Mouse (Mus musculus): ENCODE data around the gene Zbtb20.

The Zbtb20 gene

DNA sequence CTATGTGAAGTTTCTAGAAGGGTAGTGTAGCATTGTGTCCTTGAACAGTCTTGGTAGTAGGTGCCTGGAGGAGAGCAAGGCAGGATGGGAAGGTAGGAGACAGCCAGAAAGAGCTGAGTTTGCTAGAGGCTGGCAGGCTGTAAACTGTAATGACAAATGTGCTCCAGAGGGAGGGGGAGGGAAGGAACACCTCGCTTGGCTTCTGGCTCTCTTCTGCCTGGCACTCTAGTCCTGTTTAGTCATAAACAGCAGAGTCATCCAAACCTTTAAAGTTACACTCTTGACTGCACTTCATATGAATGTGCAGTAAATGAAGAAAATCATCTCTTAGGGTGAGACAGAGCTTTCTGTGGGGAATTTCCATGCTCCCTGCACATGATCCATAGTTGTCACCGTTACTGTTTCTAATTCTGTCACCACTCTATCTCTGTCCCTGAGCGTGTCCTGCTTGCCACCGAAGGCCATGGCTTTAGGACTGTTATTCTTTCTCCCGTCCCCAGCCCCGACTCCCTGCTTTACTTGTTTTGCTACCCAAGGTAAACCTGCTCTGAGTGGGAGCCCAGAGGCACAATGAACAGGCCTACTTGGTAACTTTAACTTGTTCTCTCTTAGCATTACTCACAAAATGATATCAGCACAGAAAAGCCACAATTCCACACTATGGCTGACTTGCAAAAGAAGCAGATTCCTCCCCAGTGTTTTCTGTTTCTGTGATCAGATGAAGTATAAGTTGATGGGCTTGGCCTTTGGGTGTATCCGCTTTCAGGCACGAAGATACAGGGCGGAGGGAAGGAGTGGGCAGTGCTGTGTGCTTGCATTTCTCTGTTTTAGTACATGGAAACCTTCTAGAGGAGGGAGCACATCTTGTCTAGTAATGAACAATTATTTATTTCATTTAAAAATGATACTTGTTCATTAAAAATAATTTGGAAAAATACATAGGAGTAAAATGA, 427.8 kb downstream of the Zbtb20 start:
- DNase-seq, result peak; percentile 23

DNA sequence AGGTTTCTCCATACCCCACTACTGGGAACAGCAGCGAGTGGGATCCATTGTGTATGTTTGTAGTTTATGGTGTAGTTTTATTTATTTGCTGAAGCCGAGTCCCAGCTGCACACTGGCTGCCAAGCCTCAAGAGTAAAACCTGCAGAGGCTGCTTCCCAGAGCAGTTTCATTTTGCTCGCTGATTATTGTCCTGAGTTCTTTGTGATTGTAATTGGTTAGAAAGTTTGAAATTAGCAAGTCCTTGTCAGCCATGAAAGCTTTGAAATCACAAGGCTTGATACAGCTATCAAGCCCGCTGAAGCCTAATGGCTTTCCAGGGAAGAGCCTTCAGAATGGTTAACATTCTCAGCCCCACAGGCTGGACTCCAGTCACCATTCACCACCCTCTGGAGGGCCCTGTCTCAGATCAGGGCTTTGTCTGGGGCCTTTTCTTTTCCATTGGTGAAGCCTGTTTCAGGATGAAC, 434.3 kb downstream of the Zbtb20 start:
- DNase-seq, result no peak

DNA sequence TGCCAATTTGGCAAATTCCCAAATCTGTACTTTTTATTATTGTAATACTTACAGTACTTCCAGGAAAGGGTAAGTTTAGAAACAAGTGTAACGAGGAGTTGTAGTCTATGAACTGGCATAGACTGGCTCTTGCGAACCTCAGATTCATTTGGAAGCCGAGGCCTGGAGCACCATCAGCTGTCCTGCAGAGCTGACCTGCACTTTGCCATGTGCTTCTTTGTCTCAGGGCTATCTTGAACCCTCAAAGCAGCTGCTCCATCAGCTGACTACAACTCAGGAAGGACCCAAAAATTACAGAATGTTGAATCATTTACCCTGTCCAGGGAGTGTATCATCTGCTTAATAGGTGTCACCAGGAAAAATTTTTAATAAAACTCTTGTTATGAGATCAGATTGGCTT, 448.3 kb downstream of the Zbtb20 start:
- DNase-seq, result no peak

DNA sequence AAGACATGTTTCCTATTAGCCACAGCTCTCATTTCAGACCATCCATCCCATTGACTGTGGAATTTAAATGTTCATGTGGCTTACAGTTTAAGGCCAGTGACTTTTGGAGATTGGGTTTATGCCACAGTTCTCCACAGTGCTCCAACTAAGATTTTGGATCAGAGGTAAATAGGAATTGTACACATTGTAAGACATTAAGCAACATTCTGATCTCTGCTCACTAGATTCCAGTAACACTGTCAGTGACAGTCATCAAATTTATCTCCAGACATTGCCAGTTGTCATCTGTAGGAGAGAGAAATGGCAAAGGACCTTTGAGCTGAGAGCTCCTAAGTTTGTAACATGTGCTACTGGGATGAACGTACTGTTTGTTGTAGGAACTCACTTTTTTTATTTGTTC, 452.5 kb downstream of the Zbtb20 start:
- no peak for DNase-seq

DNA sequence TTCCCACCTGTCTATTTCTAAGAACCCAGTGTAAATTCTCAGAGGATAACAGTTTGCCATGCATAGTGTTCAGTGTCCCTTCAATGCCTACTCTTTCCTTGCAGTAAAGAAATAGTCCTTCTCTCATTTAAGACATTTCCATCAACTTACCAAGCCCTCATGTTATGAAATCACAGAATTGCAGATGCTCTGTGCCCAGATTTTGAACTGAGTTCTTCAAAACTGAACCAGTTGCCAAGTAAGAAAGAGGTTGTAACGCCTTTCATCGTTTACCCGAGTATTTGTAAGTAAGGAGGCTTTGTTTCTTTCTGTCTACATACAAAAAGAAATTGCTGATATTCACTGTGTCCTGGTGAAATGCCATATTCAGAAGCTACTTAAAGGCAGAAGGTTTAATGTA, 454.5 kb downstream of the Zbtb20 start:
- no peak for DNase-seq

DNA sequence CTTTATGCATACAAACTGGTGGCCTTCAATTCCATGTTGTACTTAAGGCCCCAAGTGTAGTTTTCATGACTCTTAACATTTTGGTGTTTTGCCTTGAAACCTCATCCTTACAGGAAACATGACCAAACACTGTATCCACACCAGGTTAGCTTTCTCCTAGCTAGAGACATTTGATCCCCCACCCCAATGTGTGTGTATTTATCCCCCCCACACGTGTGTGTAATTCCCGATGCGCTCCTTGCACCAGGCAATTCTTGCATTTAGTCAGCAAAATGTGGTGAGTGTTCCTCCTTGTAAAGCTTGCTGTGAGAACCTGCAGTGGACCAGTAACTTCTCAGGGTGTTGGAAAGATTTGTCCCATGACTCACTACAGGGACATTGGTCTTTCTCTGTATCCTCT, 455.8 kb downstream of the Zbtb20 start:
- no peak for DNase-seq

DNA sequence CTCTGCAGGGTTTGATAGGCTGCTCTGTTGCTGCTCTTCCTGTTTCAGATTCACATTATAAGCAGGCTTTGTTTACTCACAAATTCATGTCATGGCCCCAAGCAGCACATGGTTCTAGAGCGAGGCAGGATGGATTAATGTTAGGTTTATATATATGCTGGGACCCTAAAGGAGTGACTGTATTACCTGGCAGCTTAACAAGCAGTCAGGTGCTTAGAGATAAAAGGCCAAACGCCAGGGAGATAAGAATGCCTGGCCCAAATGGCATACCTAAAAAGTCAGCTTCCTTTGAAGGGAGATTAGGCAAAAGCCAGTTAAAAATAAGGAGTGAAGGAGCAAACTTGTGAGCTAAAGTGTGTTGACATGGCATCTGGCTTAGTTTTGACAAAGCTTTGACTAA, 457.1 kb downstream of the Zbtb20 start:
- no peak for DNase-seq

DNA sequence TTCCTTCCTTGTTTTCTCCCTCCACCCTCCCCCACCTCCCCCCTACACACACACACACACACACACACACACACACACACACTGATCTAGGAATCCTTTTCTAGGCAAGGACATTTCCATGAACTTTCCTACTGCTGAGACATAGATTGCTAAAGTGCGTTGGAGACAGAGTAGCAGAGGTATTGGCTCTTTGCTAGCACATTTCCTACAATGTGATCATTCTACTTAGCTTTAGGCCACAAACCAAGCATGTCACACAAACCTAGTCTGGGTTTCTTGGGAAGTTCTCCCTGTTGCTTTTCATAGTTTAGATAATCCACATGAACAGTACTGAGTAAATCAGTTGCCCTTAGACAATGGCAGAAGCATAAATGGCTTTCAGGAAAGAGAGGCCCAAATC, 457.6 kb downstream of the Zbtb20 start:
- DNase-seq, result no peak

DNA sequence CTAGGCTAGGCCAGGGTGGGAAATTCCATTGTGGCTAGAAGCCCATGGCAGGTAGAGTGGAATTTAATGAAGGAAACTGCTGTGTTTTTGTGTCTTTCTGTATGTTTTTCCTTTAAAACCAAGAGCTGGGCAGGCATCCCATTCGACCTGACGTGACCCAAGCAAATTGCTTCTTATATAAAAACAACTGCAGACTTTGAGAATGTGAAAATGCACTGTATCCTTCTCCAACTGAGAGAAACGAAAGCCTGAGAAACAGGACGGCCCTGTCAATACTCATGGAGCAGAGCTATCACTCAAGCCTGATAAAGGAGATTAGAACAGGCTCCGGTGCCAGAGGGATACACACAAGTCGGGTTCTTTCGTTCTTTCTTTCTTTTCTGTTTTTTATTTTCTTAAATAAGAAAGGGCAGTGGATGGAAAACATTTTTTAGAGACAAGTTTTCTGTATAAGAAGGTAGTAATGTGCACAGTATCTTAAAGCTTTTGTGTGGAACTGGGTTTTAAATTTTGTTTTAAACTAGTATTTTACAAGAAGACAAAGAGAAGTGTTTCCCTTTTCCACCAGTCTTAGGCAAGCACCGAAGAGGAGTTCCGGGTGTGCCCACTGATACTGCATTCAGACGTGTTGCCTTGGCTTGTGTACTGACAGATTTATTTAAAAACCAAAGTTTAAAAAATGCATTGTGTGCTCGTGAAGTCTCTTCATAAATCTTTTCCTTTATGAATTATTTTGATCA, 458.9 kb downstream of the Zbtb20 start:
- DNase-seq, result peak; percentile 28

DNA sequence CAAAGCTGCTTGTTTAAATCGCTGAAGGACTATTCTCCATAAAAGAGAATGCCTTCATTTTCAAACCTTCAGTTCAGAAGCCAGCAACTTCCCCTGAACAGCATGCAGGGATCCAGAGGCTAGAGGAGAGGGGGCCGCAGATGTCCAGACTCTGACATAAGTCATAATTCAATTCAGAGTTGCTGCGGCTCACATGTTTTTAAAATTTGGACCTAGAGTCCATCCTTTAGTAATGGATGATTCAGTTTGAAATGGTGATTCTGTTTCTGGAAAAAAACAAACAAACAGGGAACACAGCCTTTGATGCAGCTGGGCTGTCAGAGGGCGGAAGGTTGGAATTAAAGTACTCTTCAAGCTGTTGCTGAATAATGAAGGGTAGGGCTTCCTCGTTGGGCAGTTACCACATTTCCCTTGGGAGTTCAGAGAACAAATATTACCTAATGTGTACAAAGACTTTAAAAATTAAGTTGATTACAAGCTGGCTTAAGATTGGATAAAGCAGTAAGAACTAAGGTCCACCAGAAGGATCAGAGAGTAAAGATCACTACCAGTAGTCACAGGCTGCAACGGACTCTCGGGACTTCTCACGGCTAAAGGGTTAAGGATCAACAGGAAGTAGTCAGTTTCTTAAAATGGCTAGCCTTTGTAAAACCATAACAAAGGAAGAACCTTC, 459.6 kb downstream of the Zbtb20 start:
- DNase-seq, result peak; percentile 42

DNA sequence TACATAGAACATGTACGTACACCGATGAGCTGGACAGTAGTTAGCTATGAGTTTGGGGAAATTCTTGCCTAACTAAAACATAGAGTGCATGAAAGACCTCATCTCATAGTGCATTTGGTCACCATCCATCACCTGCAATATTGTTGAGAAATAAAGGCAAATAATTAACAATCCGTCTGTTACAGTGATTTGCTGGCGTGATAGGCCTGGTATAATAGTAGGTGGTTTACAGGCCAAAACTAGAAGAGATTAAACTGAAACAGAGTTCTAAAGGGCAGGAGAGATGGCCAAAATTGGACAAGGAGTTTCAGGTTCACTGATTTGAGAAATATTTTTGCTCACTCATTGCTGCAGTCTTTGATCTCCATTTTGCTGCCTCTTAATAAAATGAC, 460.1 kb downstream of the Zbtb20 start:
- DNase-seq, result no peak

DNA sequence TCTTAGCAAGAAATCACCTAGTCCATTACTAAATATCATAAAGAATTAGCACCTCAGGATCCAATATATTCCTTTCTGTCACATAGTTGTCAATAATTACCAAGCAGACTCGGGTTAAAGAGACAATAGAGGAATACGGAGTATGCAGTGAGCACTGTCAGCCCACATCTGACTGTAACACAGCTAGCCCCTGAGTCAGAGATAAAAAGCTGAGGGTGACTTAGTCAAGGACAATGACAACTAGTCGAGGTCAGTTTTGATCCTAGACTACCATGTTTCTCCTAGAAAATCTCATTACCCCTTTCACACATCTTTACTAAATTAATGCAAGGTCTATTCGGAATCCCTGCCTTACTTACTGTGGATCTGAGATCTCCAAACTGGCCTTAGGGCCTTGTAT, 465.0 kb downstream of the Zbtb20 start:
- DNase-seq, result no peak

DNA sequence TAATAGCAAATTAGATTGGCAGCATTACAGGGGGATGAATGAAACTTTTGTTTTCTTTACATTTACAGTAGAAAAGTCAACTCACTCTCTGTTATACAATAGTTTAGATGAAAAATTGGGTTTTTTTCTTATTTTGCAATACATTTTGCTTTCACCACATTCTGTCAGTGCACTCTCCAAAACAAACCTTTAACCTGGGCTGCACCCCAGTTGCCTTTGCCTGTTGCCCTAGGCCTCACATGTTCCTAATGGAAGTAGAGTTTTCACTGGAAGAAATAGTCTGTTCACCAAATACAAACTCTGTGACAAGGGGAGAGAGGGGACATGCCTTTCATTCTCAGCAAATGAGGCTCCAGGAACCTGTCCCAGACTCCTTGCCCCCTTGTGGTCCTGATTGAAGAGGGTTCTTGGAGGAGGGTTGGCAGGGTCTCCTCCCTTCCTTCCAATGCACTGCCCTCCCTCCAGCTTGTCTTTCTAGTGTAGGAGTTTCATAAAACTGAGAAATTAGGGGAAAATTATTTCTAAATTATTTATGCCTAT, 466.3 kb downstream of the Zbtb20 start:
- DNase-seq, result no peak

DNA sequence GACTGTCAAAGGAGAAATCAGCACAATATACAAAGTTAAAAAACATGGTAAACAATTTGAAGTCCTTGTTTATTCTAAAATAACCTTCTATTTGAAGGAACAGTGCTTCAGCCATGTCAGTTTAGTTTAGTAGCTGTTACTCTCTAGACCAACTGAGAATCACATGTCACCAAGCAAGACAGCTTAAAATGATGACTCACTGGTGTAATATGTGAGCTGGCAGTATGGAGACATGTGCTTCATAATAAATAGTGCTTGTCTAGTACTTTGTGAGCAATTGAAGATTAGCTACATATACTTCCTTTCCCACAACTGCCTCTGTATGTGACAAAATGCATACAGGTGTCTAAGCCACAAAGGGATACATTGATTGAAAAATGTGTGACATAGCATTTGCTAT, 470.4 kb downstream of the Zbtb20 start:
- no peak for DNase-seq

DNA sequence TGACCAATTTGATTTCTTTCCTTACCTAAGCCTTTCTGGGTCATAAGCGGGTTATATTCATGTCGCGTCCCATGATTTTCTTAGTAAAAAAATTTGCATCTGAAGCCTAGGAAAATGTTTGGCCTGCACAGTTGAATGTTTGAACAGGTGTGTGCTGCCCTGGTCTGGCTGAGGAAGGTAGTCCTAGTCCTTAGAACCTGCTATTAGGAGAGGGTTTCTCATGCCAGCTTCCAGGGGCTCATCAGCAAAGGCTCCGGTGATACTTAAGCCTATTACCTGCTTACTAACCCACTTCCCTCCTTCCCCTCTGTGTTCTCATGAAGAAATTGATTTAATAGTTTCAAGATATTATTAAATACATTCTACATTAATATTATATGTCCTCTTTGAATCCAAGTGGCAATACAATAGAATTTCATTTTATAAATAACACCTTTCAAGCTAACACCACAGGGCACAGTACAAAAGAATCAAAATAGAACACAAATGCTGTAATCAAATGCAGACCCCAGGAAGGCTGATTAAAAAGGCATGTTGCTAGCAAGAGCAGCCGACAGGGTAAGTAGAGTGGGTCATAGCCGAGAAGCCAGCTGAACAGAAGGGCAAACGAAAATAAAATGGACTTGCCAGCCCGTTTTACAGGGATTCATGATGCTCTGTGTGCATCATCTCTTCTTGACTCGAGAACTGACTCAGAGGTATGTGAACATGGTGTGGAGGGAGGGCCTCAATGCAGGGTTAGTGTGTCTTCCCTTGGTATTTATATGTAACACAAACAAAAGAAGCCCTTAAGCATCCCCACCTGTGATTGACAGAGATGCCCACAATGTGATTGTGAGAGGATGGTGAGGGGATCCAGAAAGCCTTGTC, 480.3 kb downstream of the Zbtb20 start:
- no peak for DNase-seq

DNA sequence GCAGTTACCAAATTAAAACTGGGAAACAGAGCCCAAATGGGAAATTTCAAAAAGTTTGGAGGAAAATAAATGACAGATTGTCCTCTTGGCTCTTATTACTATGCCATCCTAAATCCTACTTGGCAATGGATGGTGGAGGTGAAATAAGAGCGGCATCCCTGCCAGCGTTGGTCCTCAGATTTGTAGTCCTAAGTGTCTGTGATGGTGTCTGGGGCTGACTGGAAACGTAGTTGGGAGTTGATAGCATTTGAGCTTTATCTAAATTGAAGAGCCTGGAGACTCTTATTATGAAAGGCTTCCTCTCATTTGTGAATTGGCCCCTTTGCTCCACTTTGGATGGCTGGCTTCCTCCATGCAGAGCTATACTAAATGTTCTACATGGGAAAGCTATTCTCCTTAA, 483.9 kb downstream of the Zbtb20 start:
- no peak for DNase-seq

DNA sequence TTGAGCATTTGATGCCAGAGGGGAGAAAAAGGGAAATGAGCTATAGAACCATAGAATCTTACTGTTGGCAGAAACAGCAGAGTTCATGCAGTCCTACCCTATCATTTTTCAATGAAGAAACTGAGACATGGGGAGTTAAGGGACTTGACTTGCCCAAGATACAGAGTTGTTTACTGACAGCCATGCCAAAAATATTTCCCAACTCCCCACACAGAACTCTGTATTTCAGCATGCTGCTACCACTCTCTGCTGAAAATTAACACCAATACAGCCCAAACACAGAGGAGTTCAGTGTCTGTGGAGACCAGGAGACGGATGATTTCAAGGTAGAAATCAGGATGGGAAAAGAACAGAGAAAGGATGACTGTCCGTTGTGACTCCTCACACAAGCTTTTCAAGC, 484.4 kb downstream of the Zbtb20 start:
- DNase-seq, result no peak

DNA sequence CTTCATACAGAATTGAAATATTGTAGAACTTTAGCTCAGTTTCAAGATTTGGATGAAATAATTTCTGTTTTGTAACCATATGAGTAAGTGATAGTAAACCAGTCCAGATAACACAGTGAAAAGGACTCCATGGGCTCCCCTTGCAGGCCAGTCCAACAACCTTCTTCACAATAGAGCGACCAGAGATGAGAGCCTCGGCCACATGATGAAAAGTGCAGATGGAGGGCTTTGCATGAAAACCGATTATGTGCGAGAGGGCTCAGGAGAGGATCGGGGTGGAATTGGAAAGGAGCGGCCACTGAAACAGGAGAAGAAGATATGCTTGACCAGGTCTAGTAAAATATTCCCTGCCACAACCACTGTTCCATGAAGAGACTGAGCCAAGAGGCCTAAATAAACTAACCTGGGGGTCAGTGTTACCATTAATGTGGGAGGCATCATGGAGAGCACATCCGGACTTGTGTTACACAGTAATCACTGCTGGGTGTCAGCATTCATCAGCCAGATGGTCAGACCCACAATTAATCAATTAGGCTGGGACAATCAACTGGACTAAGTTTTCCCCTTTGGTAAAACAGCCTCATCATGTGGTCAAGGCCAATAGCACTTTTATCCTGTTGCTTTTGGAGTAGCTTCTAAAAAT, 485.3 kb downstream of the Zbtb20 start:
- DNase-seq, result no peak

DNA sequence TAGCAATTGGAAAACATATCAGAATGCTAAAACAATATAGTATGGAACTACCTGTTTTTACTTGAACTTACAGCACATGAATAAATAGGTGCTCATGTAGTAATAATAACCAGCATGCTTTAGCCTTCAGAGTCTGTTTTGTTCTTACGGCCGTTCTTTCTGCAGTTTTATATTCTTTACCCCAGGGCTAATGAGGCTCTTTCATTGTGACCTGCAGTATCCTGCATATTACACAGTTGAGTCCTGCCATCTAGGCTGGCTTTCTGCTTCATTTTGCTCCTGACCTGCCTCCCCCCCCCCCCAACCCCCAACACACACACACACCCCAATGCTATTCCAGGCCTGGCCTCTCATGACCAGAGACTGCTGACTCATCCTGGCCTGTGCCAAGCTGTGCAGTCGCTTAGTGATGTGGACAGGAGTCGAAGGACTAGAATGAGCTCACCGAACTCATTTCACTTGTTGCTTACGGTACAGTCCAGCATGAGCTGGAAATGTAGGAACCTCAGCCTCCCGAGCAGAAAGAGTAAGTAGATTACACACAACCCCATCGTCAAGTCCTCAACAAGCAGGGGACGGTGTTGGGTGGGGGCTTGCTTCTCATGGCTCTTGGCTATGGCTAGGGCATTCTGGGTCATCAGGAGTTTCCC, 487.1 kb downstream of the Zbtb20 start:
- DNase-seq, result peak; percentile 67

DNA sequence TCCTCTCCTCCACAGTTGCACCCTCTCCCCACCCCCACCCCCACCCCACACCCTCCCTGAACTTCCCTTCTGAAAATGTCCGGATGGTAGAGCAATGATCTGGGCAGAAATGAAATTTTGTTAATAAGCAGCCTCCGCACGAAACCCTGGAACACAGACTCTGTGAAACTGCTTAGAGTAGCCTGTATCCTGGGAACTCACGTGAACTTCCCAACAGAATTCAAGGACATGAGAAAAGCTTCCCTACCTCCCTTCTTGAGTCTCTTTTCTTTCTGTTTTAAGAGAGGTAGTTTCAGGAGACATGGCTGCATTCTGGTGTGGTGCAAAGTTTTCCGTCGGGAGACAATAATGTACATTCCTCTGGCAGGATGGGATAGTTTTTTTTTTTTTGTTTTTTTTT, 487.6 kb downstream of the Zbtb20 start:
- no peak for DNase-seq

Measured in lung, postnatal 14 days (tissue).